Mouse (Mus musculus) ES-Bruce4 (cell line): ENCODE measurements at regions not wholly inside any gene's neighbourhood (a gene's known extent, or its start where the extent isn't known, plus 50 kb on each side); places are given as distances from the start of the nearest gene placed in this dataset.

Experiments used
- H3K27ac ChIP-seq: 2 replicates; pipeline ENCODE4 v1.5.1; 2012; ENCODE audit warnings: low read length, inconsistent platforms; ENCODE audit not compliant: insufficient read depth
- H3K27me3 ChIP-seq: 2 replicates; pipeline ENCODE4 v1.6.1; 2012; ENCODE audit warnings: mild to moderate bottlenecking, low read length, inconsistent platforms; ENCODE audit not compliant: control insufficient read depth, poor library complexity, insufficient read depth, severe bottlenecking
- H3K36me3 ChIP-seq: 2 replicates; pipeline ENCODE4 v1.6.1; 2012; ENCODE audit warnings: inconsistent platforms, mild to moderate bottlenecking, low read length, moderate library complexity; ENCODE audit not compliant: control insufficient read depth, poor library complexity, insufficient read depth, severe bottlenecking
- H3K4me1 ChIP-seq: one replicate; pipeline ENCODE4 v1.8.1; 2011; ENCODE audit warnings: low read length; ENCODE audit not compliant: control insufficient read depth, insufficient read depth
- H3K4me3 ChIP-seq: 2 replicates; pipeline ENCODE4 v1.5.1; 2011; ENCODE audit warnings: low read depth, mild to moderate bottlenecking, low read length
- H3K9ac ChIP-seq: 2 replicates; pipeline ENCODE4 v1.6.1; 2012; ENCODE audit warnings: low read depth, mild to moderate bottlenecking, inconsistent platforms; ENCODE audit not compliant: poor library complexity, severe bottlenecking
- H3K9me3 ChIP-seq: replicated peaks from 2 replicates; pipeline ENCODE4 v1.6.1; 2012; ENCODE audit warnings: mild to moderate bottlenecking, low read length, inconsistent platforms; ENCODE audit not compliant: control insufficient read depth, poor library complexity, insufficient read depth, severe bottlenecking
- CTCF ChIP-seq: IDR thresholded peaks from one replicate; pipeline ENCODE4 v1.8.1; 2011; ENCODE audit warnings: low read depth, low read length
- EP300 ChIP-seq: IDR thresholded peaks from 2 replicates; pipeline ENCODE4 v1.6.1; 2011; ENCODE audit warnings: low read depth, low read length; ENCODE audit not compliant: insufficient read depth
- POLR2A ChIP-seq: IDR thresholded peaks from one replicate; pipeline ENCODE4 v1.8.1; 2011; ENCODE audit warnings: low read length; ENCODE audit not compliant: insufficient read depth

- Histone ChIP-seq H3K9me3 (no peaks in the 10 kb centered on the region), H3K4me3 (no peak overlapping the region), H3K36me3 (no peaks in the 10 kb centered on the region), H3K27me3 (no peaks in the 10 kb centered on the region), H3K27ac (no peak overlapping the region), H3K9ac (no peak overlapping the region), H3K4me1 (no peaks in the 10 kb centered on the region)
- no peak for TF ChIP-seq EP300
- TF ChIP-seq POLR2A: no peak
- TF ChIP-seq CTCF: no peak
Measured at GRCm38 (mm10) chr5:73781190-73781940, 130.2 kb downstream of the Spata18 start.

GRCm38 (mm10) chr5:73782214-73783091 is 131.3 kb downstream of the Spata18 start:
- Histone ChIP-seq H3K4me3 (no peak overlapping the region), H3K9me3 (no peaks in the 10 kb centered on the region), H3K9ac (no peak overlapping the region), H3K27ac (no peak overlapping the region), H3K4me1 (no peaks in the 10 kb centered on the region), H3K27me3 (no peaks in the 10 kb centered on the region), H3K36me3 (no peaks in the 10 kb centered on the region)
- TF ChIP-seq CTCF (no peak), POLR2A (no peak), EP300 (no peak)

- no peak for TF ChIP-seq EP300
- H3K36me3 ChIP-seq: no peaks in the 10 kb centered on the region
- no peaks in the 10 kb centered on the region for H3K9me3 ChIP-seq
- no peak overlapping the region for H3K4me3 ChIP-seq
- no peaks in the 10 kb centered on the region for H3K27me3 ChIP-seq
- no peak overlapping the region for H3K27ac ChIP-seq
- H3K4me1 ChIP-seq: no peaks in the 10 kb centered on the region
- no peak overlapping the region for H3K9ac ChIP-seq
Measured at GRCm38 (mm10) chr5:73787275-73787674, 136.1 kb downstream of the Spata18 start.

GRCm38 (mm10) chr5:73792216-73792615 is 141.0 kb downstream of the Spata18 start:
- TF ChIP-seq EP300: no peak
- TF ChIP-seq POLR2A: no peak
- no peak for TF ChIP-seq CTCF
- no peaks in the 10 kb centered on the region for H3K36me3 ChIP-seq
- H3K27ac ChIP-seq: no peak overlapping the region
- H3K27me3 ChIP-seq: no peaks in the 10 kb centered on the region
- H3K4me3 ChIP-seq: no peak overlapping the region
- H3K4me1 ChIP-seq: no peaks in the 10 kb centered on the region
- no peak overlapping the region for H3K9ac ChIP-seq
- no peaks in the 10 kb centered on the region for H3K9me3 ChIP-seq

GRCm38 (mm10) chr5:73796201-73796600 is 145.0 kb downstream of the Spata18 start:
- Histone ChIP-seq H3K27me3 (no peaks in the 10 kb centered on the region), H3K4me1 (no peaks in the 10 kb centered on the region), H3K36me3 (no peaks in the 10 kb centered on the region), H3K27ac (no peak overlapping the region), H3K9me3 (no peaks in the 10 kb centered on the region), H3K9ac (no peak overlapping the region), H3K4me3 (no peak overlapping the region)
- TF ChIP-seq CTCF: no peak
- no peak for TF ChIP-seq EP300
- no peak for TF ChIP-seq POLR2A

- TF ChIP-seq CTCF: no peak
- no peak for TF ChIP-seq EP300
- TF ChIP-seq POLR2A: no peak
- H3K27me3 ChIP-seq: no peaks in the 10 kb centered on the region
- H3K9ac ChIP-seq: no peak overlapping the region
- no peaks in the 10 kb centered on the region for H3K36me3 ChIP-seq
- H3K27ac ChIP-seq: no peak overlapping the region
- no peaks in the 10 kb centered on the region for H3K4me1 ChIP-seq
- no peak overlapping the region for H3K4me3 ChIP-seq
- H3K9me3 ChIP-seq: no peaks in the 10 kb centered on the region
Measured at GRCm38 (mm10) chr5:73797980-73798379, 146.8 kb downstream of the Spata18 start.
